Mouse (Mus musculus): ENCODE results near the gene Kifc3.

DNA sequence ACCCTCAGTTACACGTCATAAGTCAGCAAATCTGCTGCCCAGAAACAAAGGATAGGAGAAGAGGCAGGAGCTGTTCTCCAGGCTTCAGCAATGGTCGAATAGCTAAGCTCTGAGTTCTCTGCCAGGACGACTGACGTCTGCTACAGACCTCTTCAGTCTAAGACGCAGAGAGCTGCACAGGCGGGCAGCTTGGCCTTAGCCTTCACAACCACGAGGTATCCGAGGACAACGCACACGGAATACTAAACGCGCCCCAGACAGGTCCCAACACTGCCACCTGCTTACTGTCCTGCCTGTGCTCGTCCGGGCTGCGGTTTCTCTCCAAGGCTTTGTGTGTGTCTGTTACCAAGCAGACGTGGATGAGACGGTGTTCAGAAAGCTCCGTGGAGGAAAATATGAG lies 26.8 kb downstream of the Kifc3 start:
- TF ChIP-seq CTCF (IDR thresholded peaks at IDR 0.05; ENCODE audit: low read depth, low read length) (no peak), POLR2A (IDR thresholded peaks at IDR 0.05; ENCODE audit: borderline replicate concordance, low read depth, low read length) (no peak)

All from bone marrow macrophage, adult 2 months (primary cell).